Mouse (Mus musculus): ENCODE measurements around the gene Fbxl19.
"Not testable (repeated sequence)": the region's sequence is repeated elsewhere in the genome, so short reads cannot be mapped to it uniquely, and the experiment has no call there.

Fbxl19 gene

DNA sequence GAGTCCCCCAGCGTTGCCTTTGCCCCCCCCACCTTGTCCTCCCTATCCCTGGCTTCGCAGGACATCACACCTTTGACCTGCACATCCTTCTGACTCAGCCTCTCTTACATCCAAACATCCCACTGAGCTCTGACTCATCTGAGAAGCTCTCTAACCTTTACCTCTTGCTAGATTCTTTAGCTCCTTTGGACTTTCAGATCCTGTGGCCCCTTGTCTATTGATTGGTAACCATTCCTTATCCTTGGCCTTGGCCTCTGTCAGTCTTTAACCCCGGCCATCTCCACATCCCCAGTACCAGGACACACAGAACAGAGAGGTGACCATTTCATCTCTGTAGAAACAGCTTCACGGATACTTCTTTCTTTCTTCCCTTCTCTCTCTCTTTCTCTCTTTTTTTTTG, 14.2 kb upstream of the Fbxl19 start:
- no peak for DNase-seq (ENCODE audit: low spot score)

DNA sequence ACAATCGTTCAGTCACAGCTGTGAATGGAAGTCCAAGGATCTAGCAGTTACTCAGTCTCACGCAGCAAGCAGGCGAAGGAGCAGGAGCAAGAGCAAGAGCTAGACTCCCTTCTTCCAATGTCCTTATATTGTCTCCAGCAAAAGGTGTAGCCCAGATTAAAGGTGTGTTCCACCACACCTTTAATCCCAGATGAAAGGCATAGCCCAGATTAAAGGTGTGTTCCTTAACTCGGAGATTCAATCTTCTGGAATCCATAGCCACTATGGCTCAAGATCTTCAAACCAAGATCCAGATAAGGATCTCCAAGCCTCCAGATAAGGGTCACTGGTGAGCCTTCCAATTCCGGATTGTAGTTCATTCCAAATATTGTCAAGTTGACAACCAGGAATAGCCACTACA, 12.3 kb upstream of the Fbxl19 start, which contains the start of gene Ctf2:
Gene Ctf2, minus strand, starts transcription at position 101 of the 400 bp plus-strand sequence.
- not testable (repeated sequence) for DNase-seq (ENCODE audit: low spot score)

DNA sequence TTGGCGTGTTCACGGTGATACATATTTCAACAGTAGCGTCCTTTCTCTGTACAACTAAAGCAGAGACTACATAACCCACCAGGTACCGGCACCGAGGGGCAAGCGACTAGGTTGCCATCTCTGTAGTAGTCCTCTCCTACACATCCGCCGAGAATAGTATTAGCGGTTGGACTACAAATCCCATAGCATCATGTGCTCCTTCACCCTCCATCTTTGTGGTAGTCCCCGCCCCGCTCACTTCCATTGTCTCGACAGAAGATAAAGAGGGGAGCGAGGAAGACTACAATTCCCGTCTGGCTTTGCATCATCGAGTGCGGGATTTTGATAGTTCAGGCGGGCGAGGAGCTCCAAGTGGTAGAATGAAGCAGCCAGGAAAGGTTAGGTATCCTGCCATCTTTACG, 908 bp downstream of the Fbxl19 start:
- DNase-seq (ENCODE audit: low spot score) = peak; percentile 97

DNA sequence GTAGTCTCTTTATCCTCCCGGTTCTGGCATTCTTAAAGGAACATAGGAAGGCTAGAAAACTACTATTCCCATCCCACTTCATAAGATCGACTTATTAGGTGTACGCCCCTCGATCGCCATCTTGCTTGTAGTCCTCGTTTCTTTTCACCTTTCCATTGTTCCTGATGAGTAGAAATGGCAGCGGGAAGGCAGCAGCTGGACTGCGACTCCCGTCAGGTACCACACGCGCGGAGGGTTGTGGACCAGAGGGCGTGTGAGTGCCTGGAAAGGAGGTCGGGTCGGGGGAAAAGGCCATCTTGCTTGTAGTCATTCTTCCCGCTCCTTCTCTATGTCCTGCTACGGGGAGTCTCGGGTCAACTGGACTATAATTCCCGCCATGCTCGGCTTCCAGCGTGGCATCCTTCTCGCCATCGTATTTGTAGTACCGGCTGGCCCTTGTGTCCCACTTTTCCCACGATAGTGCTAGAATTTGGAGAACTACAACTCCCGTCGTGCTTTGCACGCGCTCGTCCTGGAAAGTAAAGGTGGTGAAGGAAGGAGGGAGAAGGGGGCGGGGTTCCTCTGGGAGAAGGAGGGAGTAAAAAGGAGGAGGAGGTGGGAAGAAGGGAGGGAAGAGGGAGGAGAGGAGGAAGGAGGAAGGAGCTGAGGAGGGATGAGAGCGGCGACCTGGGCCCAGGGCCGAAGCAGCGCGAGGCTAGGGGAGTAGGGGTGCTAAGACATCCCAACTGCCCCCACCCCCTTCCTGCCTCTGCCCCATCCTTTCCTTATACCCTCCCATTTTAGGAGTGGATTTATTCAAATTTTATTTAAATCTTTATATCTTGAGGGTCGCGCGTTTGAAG, 1.5 kb downstream of the Fbxl19 start:
- DNase-seq (ENCODE audit: low spot score) = peak; percentile 98

DNA sequence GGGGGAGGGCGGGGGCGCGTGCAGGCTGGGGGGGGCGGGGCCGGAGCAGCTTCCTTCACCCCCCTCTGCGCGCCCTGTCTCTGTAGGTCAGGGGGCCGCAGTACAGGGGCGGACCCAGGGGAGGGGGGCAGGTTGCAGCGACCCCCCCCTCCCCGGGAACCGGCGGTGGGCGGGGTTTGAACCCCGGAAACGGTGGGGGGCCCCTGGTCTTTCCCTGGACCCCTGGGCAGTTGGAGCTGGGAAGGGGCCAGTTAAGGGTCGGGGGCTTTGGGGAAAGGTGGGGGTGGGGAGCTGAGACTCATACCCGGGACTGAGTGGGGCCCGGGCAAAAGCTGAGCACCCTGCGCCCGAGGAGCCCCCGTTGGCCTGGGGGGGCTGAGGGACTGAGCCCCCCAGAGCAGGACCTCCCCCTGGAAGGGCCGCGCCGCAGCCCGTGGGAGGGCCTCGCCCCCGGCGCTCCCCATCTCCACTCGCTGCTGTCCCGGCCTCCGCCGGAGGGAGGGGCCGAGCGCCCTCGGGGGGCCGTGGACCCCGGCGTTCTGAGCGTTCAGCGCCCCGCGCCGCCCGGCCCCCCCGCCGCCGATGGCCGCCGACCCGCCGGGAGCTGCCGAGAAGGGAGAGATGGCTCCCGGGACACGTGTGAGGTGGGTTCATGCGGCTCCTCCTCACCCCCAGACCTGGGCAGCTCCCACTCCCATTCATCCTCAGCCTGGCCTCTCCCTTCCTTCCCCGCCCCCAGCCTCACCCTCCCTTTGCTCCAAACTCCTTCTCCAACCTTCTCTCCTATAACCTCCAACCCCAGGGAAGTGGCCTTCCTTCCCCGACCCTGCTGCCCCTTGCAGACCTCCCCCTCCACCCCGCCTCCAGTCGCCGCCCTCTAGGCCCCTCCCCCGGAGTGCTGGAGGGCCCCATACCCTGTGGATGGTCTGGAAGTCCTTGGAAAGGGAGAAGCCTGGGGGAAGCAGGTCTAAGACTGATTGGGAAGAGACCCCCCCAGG, 2.5 kb downstream of the Fbxl19 start:
- peak; percentile 80 for DNase-seq (ENCODE audit: low spot score)

DNA sequence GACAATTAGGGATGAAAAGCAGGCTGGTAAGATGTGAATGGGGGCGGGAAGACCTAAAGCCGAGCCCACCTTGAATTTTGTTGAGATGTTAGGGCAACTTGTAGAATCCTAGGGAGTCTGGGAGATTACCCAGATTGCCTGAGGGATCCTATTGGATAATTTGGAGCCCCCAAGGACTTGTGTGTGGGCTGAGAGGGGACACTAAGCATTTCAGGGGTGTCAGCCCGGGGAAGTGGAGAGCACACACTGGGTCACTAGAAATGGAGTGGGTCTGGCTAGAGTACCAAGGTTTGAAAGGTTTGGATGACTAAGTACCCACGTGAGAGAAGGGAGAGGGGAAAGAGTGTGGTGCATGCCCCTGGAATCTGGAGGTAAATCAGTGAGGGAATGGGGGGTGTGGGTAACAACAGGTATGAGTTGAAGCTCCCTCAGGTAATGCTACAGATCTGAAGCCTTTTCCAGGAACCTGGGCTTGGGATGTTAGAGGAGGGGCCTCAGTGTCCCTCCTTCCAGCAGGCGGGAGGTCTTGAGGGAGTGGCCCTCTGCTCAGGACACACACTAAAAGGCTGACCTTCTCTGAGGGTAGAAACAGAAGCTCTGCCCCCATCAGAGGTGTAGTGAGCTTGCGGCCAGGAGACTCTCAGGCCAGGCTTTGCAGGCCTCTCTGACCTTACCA, 3.4 kb downstream of the Fbxl19 start:
- no peak for DNase-seq (ENCODE audit: low spot score)

DNA sequence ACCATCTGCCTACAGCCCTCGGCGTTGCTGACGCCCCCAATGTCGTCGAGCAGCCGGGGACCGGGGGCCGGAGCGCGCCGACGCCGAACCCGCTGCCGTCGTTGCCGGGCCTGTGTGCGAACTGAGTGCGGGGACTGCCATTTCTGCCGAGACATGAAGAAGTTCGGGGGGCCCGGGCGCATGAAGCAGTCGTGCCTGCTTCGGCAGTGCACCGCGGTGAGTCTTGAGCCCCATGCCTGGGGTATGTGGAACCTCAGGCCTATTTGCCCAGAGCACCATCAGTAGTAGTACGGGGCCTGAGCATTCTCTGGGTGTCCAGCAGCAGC, 3.9 kb downstream of the Fbxl19 start:
- DNase-seq (ENCODE audit: low spot score) = no peak

DNA sequence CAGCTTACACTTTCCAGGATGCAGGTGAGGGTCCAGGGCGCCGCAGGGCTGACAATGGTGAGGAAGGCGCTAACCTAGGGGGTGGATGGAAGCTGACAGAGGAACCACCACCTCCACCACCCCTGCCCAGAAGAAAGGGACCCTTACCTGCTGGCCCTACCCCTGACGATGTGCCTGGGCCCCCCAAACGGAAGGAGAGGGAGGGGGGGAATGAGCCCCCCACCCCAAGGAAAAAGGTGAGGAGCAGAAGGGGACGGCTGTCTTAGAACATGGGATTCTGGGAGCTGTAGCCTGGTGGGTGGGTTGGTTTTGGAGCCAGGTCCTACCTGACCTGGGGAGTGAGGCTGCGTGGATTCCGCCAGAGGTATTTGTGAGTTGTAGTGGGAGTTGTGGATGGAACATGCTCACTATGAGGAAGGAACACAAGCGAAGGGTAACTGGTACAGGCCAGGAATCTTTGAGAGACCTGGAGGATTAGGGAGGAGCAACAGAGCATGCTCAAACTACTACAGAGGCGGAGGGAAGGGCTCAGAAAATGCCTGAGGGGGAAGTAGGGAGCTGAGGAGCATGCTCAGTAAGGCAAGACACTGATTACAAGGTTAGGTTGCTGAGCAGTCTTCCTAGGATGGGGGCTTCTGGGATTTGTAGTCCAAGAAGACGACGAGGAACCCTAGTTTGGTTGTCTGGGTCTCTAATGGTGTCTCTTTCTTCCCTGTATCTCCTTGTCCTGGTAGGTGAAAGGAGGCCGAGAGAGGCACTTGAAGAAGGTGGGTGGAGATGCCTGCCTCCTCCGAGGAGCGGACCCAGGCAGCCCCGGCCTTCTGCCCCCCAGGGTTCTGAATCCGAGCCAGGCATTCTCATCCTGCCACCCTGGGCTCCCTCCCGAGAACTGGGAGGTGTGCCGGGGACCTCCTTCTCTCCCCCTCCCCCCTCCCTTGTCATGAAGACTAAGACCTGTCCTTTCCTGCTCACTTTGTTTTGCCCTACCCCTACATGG, 6.1 kb downstream of the Fbxl19 start:
- DNase-seq (ENCODE audit: low spot score) = peak; percentile 42

DNA sequence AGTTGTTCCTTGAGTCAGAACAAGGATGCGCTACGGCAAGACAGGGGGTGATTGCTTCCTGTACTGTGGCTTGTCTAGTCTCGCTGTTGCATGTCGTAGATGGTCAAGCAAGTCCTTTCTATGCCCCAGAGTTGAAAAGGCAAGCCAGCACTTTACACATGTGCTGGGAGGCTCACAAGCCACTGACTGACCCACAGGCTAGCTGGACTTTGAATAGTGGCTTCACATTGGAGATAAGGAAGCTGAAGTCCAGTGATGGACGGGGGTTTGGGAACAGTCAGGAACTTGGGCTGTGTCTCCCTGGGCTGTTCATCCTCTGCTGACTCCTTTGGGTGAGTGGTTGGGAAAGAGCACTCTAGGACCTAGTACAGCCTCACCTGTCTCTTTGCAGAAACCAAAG, 7.3 kb downstream of the Fbxl19 start:
- no peak for DNase-seq (ENCODE audit: low spot score)

DNA sequence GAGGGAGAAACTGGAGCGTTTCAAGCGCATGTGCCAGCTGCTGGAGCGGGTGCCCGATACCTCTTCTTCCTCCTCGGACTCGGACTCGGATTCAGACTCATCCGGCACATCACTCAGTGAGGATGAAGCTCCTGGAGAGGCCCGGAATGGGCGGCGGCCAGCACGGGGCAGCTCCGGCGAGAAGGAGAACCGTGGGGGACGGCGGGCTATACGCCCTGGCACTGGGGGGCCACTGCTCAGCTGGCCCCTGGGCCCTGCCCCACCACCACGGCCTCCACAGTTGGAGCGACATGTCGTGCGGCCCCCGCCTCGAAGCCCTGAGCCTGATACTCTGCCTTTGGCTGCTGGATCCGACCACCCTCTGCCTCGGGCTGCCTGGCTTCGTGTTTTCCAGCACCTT, 7.7 kb downstream of the Fbxl19 start:
- no peak for DNase-seq (ENCODE audit: low spot score)

DNA sequence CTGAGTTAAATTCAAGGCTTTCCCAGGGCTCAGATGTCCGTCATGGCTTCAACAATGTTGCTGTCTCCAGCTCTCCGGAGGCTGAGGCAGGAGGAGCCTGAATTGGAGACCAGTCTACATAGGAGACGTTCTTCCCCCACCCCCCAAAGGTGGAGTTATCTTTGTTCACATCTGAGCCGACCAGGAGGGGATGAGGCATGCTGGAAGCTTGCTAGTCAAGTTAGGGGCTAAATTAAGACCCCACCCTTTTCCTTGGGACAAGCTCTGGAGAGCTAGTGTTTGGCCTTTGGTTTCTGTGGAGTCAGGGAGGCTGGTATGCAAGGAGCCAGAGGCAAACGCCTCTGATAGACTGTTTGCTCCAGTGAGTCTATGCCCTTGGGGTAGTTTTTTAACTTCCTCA, 8.8 kb downstream of the Fbxl19 start:
- no peak for DNase-seq (ENCODE audit: low spot score)

DNA sequence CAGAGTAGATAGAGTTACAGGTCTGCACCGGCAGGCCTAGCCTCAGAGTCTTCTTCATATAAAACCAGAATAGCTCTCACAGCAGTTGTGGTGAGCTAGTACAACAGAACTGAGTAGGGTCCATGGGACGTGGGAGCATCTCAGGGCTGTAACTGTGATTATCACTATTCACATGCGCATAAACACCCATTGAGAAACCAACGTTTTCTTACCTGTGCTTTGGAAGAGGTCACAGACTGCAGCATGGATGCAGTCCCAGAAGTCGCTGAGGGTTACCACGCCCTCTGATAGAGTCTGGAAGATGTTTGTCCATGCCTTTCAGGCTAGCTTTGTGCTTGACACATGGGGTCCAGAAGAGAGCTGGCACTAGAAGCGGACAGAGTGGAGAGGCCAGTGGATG, 9.4 kb downstream of the Fbxl19 start:
- no peak for DNase-seq (ENCODE audit: low spot score)

DNA sequence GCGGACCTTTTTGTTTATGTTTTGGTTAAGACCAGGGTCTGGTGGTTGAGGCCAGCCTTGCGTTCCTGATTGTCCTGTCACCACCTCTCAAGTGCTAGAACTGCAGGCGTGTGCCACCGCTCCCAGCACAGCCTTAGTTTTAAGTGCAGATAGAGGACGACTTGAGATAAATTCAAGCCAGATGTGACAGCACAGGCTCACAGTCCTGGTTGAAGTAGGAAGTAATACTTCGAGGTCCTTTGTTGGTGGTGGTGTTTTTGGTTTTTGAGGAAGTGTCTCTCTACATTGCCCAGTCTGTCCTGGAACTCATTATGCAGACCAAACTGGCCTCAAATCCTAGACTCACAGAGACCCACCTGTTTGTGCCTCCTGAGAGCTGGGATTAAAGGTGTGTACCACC, 15.4 kb downstream of the Fbxl19 start:
- peak; percentile 41 for DNase-seq (ENCODE audit: low spot score)

DNA sequence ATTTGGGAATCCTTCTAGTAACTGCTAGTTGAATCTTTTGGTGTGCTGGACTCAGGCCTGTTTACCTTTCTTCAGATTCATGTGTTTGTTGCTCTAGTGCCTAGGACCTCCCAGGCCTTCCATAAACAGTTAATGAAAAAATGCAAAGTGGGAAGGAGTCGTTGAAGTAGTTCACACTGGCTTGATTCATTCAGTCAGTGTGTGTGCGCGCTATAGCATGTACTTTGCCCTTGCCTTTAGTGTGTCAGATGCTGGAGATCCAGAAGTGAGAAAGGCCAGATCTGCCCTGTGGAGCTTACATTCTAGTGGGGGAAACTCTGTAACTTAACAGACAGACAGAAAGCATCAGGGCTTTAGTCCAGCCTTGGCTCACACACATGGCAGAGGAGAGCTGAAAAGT, 16.1 kb downstream of the Fbxl19 start:
- no peak for DNase-seq (ENCODE audit: low spot score)

DNA sequence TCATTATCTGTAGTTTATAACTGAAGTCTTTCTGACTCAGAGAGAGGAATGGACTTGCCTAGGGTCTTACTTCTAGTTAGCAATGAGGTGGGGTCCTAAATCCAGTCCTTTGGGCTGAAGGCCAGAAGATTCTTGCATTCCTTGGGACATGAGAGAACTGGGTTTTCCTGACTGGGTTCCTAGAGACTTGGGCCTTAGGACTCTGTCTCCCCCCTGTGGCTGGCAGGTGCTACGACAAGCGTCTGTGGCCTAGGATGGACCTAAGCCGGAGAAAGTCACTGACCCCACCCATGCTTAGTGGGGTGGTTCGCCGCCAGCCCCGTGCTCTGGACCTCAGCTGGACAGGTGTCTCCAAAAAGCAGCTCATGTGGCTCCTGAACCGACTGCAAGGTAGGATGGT, 16.7 kb downstream of the Fbxl19 start:
- DNase-seq (ENCODE audit: low spot score) = peak; percentile 83

DNA sequence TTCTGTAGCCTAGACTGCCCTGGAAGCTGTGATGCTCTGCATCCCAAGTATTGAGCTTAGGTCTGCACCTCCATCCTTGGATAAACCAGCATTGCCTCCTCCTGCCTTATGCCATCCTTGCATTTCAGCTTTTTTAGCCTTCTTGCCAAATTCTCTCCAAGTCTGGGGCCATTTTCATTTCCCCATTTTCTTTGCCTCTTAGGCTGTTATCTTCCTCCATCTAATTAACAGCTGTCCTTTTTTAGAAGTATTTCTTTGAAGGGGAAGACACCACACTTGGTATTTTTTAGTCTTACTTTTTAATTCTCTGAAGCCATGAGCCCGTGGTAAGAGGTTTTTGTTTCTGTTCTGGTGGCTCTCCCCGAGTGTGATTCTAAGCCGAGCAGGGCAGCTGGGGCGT, 19.3 kb downstream of the Fbxl19 start:
- no peak for DNase-seq (ENCODE audit: low spot score)

DNA sequence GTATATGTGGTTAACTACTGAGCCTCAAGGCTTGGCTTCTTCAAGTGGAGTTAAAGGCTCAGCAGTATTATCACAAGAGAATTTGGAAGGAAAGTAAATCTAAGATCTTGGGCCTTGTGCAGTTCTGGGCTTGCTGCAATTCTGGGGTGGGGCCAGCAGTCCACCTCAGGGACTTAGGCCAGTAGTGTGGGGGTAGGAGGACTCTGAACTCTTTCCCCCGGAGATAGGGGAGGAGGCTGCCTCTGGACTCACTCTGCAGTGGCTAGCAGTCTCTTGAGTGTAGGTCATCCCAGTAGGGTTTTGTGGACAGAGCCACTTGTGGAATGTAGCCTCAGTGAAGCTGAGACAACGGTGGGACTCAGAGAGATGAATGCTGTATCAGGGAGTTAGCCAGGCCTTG, 21.4 kb downstream of the Fbxl19 start:
- DNase-seq (ENCODE audit: low spot score) = no peak

DNA sequence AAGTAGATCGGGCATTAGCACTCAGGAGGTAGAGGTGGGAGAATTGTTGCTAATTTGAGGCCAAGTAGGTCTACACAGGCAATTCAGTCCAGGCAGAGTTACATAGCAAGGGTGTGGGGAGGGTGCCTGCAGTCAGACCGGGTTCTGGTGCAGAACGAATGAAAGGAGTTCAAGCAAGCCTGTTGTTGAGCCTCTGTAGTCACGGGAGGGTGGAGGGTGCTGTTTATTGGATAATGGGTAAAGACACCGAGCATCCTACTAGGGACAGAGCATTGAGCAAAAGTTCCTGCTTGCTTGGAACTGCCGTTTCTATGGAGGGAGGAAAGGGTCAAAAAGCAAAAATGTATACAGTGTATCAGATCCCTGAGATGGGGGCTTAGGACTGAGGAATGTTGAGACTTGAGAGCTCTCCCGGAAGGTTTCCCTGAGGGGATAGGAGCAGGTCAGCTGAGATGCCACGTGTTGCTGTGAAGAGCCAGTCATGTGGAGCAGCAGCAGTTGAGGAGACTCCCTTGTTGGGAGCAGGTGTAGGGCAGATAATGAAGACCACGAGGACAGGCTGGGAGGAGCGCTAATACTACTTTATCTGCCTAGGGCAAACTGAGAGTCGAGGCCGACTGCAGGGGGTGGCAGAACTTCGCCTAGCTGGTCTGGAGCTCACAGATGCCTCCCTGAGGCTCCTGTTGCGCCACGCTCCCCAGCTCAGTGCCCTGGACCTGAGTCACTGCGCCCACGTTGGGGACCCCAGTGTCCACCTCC, 22.7 kb downstream of the Fbxl19 start:
- peak; percentile 15 for DNase-seq (ENCODE audit: low spot score)

DNA sequence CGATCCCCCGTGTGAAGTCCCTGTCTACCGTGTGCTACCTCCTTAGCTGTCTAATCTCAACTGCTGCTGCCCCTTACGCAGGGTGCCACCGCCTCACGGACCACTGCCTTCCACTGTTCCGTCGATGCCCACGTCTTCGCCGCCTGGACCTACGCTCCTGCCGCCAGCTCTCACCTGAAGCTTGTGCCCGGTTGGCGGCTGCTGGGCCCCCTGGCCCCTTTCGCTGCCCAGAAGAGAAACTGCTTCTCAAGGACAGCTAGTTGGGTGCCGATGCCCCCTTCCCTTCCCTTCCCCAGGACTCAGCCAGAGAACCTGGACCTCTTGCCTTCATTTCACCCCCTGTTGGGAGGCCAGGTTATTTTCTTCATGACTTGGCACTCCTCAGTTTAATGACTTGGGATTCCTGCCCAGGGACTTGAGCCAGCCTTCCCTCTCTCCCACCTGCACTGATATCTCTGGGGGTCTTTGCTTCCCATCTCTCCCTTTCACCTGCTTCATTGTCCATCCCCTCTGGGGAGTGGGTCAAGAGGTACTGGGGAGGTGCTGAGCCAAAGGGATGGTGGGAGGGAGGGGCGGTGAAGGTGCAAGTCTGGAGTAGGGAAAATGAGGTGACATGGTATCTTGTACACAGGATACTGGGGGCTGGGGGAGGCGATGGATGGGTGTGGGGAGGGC, 23.5 kb downstream of the Fbxl19 start:
- DNase-seq (ENCODE audit: low spot score) = no peak

Measured in embryo, embryonic 10 days (tissue).